Mouse (Mus musculus): Measurements from ENCODE around the gene Gm17416.
A peak's percentile ranks its signal among the peaks of the same experiment; 100 is the strongest.

GRCm38 (mm10) chr2:152617374-152617773, 48.2 kb downstream of the Gm17416 start:
- TF ChIP-seq POLR2A (IDR thresholded peaks at IDR 0.05; ENCODE audit: insufficient read depth, low read depth, low read length), result no peak
- peak; percentile 57 for TF ChIP-seq CTCF (IDR thresholded peaks at IDR 0.05)
- no peak for TF ChIP-seq EP300 (IDR thresholded peaks at IDR 0.05; ENCODE audit: insufficient read depth, low read depth, low read length)

Measured in heart, adult 2 months (tissue).